Mouse (Mus musculus) kidney, adult 2 months (tissue): Measurements from ENCODE around the gene Gldn. TPM values are rescaled to one million over a fixed set of nuclear protein-coding genes. Genes with fewer than 3 reads are reported as not detected.

ENCODE experiments used
- DNase-seq: peaks from one replicate; pipeline ENCODE4 v3.0.0; 2021
- H3K27ac ChIP-seq: fragments of 200-500 bp; 2 replicates; pipeline ENCODE4 v1.5.1; 2012; ENCODE audit warnings: low read depth, low read length, control low read depth, inconsistent platforms; ENCODE audit not compliant: insufficient read depth
- H3K27me3 ChIP-seq: fragments of 200-500 bp; replicated peaks from 2 replicates; pipeline ENCODE4 v1.6.1; 2012; ENCODE audit warnings: mild to moderate bottlenecking, moderate library complexity, low read length, inconsistent platforms; ENCODE audit not compliant: control insufficient read depth, insufficient read depth
- H3K36me3 ChIP-seq: fragments of 200-500 bp; 2 replicates; pipeline ENCODE4 v1.6.1; 2012; ENCODE audit warnings: mild to moderate bottlenecking, moderate library complexity, low read length, inconsistent platforms; ENCODE audit not compliant: control insufficient read depth, insufficient read depth
- H3K4me1 ChIP-seq: fragments of 200-500 bp; 2 replicates; pipeline ENCODE4 v1.6.1; 2011; ENCODE audit warnings: low read length; ENCODE audit not compliant: control insufficient read depth, insufficient read depth
- H3K4me3 ChIP-seq: fragments of 200-500 bp; 2 replicates; pipeline ENCODE4 v1.5.1; 2011; ENCODE audit warnings: mild to moderate bottlenecking, low read depth, low read length, control low read depth; ENCODE audit not compliant: insufficient read depth
- CTCF ChIP-seq: fragments of 200-500 bp; conservative IDR thresholded peaks from 2 replicates; pipeline ENCODE4 v1.5.1; 2011; ENCODE audit warnings: low read depth, mild to moderate bottlenecking, control low read depth, low read length, moderate library complexity, mixed read lengths; ENCODE audit not compliant: insufficient read depth, insufficient read length
- POLR2A ChIP-seq: fragments of 200-500 bp; IDR thresholded peaks from one replicate; pipeline ENCODE4 v1.6.1; 2011; ENCODE audit warnings: low read depth, low read length, control low read depth
- WGBS: fragments of 180-500 bp; shearing (Covaris S2); methylation state at CpG from one replicate; pipeline ENCODE4 v1.1.7; 2018; 5-methylcytosine and 5-hydroxymethylcytosine counted together
- polyA plus RNA-seq: library from polyadenylated mRNA; depleted of rRNA; stranded (reverse); fragments of >200 nt; gene quantifications from 2 replicates; pipeline ENCODE4 v1.2.3, GENCODE M21; 2012

The Gldn gene
- polyA plus RNA-seq, 1 experiment: 0.17 TPM

- 83% methylated on average over 12 of the region's 12 CpGs for WGBS
- H3K27ac ChIP-seq: no peak overlapping the region
- TF ChIP-seq POLR2A (no peak), CTCF (no peak)
These were observed 7.2 kb upstream of the Gldn start for GRCm38 (mm10) chr9:54279046-54279589.

GRCm38 (mm10) chr9:54287804-54288203 is 1.5 kb downstream of the Gldn start:
- 39% methylated on average over 5 of the region's 5 CpGs for WGBS
- H3K27ac ChIP-seq: no peak overlapping the region
- DNase-seq: no peak
- no peaks in the 10 kb centered on the region for H3K4me1 ChIP-seq
- TF ChIP-seq CTCF (no peak), POLR2A (no peak)
- 0 out of 2 replicates have a peak, but pooled peaks cover 1% of the 10 kb centered on the region for H3K27me3 ChIP-seq
- no peak overlapping the region for H3K4me3 ChIP-seq
- no peaks in the 10 kb centered on the region for H3K36me3 ChIP-seq

More at GRCm38 (mm10) chr9:54279046-54279589, 7.2 kb upstream of the Gldn start:
- Histone ChIP-seq H3K4me3 (no peak overlapping the region), H3K4me1 (no peaks in the 10 kb centered on the region), H3K27me3 (no peaks in the 10 kb centered on the region), H3K36me3 (no peaks in the 10 kb centered on the region)
- no peak for DNase-seq

GRCm38 (mm10) chr9:54299389-54299788 is 13.1 kb downstream of the Gldn start:
- Histone ChIP-seq H3K4me3 (no peak overlapping the region), H3K27ac (no peak overlapping the region), H3K27me3 (no peaks in the 10 kb centered on the region), H3K36me3 (no peaks in the 10 kb centered on the region), H3K4me1 (no peaks in the 10 kb centered on the region)
- TF ChIP-seq CTCF (no peak), POLR2A (no peak)
- no peak for DNase-seq
- WGBS: 55% methylated on average over 3 of the region's 3 CpGs

GRCm38 (mm10) chr9:54299792-54300191 is 13.5 kb downstream of the Gldn start:
- H3K36me3 ChIP-seq: no peaks in the 10 kb centered on the region
- H3K4me1 ChIP-seq: no peaks in the 10 kb centered on the region
- no peak for TF ChIP-seq POLR2A
- TF ChIP-seq CTCF: no peak
- no peak overlapping the region for H3K27ac ChIP-seq
- peak; percentile 12 for DNase-seq
- no peaks in the 10 kb centered on the region for H3K27me3 ChIP-seq
- no peak overlapping the region for H3K4me3 ChIP-seq

- Histone ChIP-seq H3K27me3 (no peaks in the 10 kb centered on the region), H3K27ac (no peak overlapping the region), H3K36me3 (no peaks in the 10 kb centered on the region), H3K4me1 (no peaks in the 10 kb centered on the region), H3K4me3 (no peak overlapping the region)
- 81% methylated on average over 4 of the region's 4 CpGs for WGBS
- no peak for DNase-seq
- TF ChIP-seq CTCF: no peak
- TF ChIP-seq POLR2A: no peak
These were observed 15.0 kb downstream of the Gldn start for GRCm38 (mm10) chr9:54301255-54301654.

- Histone ChIP-seq H3K4me3 (no peak overlapping the region), H3K27ac (no peak overlapping the region), H3K27me3 (no peaks in the 10 kb centered on the region), H3K4me1 (no peaks in the 10 kb centered on the region), H3K36me3 (no peaks in the 10 kb centered on the region)
- no peak for DNase-seq
- TF ChIP-seq POLR2A (no peak), CTCF (no peak)
- 73% methylated on average over 1 of the region's 1 CpGs for WGBS
These were observed 21.9 kb downstream of the Gldn start for GRCm38 (mm10) chr9:54308209-54308608.

GRCm38 (mm10) chr9:54308751-54309358 is 22.6 kb downstream of the Gldn start:
- Histone ChIP-seq H3K27ac (no peak overlapping the region), H3K4me3 (no peak overlapping the region), H3K36me3 (no peaks in the 10 kb centered on the region), H3K4me1 (no peaks in the 10 kb centered on the region), H3K27me3 (no peaks in the 10 kb centered on the region)
- no peak for TF ChIP-seq POLR2A
- TF ChIP-seq CTCF: no peak
- 68% methylated on average over 2 of the region's 2 CpGs for WGBS
- no peak for DNase-seq

- 74% methylated on average over 9 of the region's 9 CpGs for WGBS
These were observed 30.1 kb downstream of the Gldn start for GRCm38 (mm10) chr9:54316363-54316762.

More at GRCm38 (mm10) chr9:54316363-54316762, 30.1 kb downstream of the Gldn start:
- Histone ChIP-seq H3K36me3 (no peaks in the 10 kb centered on the region), H3K27me3 (no peaks in the 10 kb centered on the region), H3K27ac (no peak overlapping the region), H3K4me1 (no peaks in the 10 kb centered on the region), H3K4me3 (no peak overlapping the region)
- no peak for DNase-seq
- TF ChIP-seq CTCF (no peak; the same call in 1 of the 2 replicates), POLR2A (no peak)
